Mouse (Mus musculus) neural tube, embryonic 12.5 days (tissue): ENCODE measurements around the gene Cd44. TPM values are rescaled to one million over a fixed set of nuclear protein-coding genes. Genes with fewer than 3 reads are reported as not detected.

Source experiments
- ATAC-seq: fragments of 200-750 bp; cut with Nextera tagmentation; 2 replicates; pipeline ENCODE4 v1.8.0; 2017; ENCODE audit warnings: low read depth, mild to moderate bottlenecking, moderate TSS enrichment, moderate library complexity; ENCODE audit not compliant: low FRiP score
- H3K27ac ChIP-seq: fragments of 300-500 bp; sonication (generic); 2 replicates; pipeline ENCODE4 v1.5.1; 2016
- H3K27me3 ChIP-seq: fragments of 300-500 bp; sonication (generic); replicated peaks from 2 replicates; pipeline ENCODE4 v1.6.1; 2016; ENCODE audit warnings: mild to moderate bottlenecking
- H3K36me3 ChIP-seq: fragments of 300-500 bp; sonication (generic); 2 replicates; pipeline ENCODE4 v1.6.1; 2016; ENCODE audit warnings: mild to moderate bottlenecking
- H3K4me1 ChIP-seq: fragments of 300-500 bp; sonication (generic); 2 replicates; pipeline ENCODE4 v1.6.1; 2016
- H3K4me2 ChIP-seq: fragments of 300-500 bp; sonication (generic); replicated peaks from 2 replicates; pipeline ENCODE4 v1.6.1; 2016; ENCODE audit warnings: mild to moderate bottlenecking
- H3K4me3 ChIP-seq: fragments of 300-500 bp; sonication (generic); 2 replicates; pipeline ENCODE4 v1.5.1; 2016
- H3K9ac ChIP-seq: fragments of 300-500 bp; sonication (generic); 2 replicates; pipeline ENCODE4 v1.6.1; 2016; ENCODE audit warnings: mild to moderate bottlenecking
- H3K9me3 ChIP-seq: fragments of 300-500 bp; sonication (generic); 2 replicates; pipeline ENCODE4 v1.6.1; 2016; ENCODE audit warnings: mild to moderate bottlenecking
- WGBS: fragments of 180-500 bp; shearing (Covaris S2); methylation state at CpG from one replicate; pipeline ENCODE4 v1.1.7; 2016; 5-methylcytosine and 5-hydroxymethylcytosine counted together
- polyA plus RNA-seq: library from polyadenylated mRNA; unstranded; fragments of >200 nt; fragmentation: Nextera tagmentation; extraction: Ambion mirVana; gene quantifications from 2 replicates; pipeline ENCODE4 v1.2.1, GENCODE M21; 2016

Gene Cd44
- polyA plus RNA-seq, 1 experiment from 2014 or later, result 4.2 TPM

DNA sequence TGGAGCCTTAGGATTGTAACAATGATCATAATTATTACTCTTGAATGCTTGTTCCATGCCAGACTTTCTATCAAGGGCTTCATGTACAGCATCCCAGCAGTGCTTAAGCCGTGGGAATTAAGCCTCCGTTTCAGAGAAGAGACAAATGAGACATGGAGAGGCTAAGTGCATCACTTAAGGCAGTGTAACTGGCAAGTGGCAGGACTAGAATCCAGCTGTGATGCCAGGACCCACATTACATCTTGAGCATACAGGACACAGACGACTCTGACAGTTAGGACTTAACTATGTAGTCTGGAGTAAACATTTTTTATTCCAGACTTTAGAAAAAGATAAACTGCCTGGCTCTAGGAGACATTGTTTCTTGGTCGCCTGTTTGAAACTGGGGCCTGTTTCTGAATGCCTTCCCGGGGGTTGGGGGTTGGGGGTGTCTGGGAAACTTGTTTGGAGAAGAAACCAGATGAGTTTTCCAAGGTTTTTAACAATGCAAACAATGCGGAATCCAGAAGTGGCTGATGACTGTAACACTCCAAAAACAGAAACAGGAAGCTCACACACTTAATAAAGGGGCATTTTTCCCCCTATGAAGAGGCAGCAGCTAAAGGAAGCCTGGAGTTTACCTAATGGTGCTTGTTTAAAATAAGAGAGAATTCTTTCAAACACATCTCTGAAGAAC is 18.7 kb downstream of the Cd44 start:
- Histone ChIP-seq H3K4me1 (no peaks in the 10 kb centered on the region), H3K9me3 (no peaks in the 10 kb centered on the region), H3K36me3 (no peaks in the 10 kb centered on the region), H3K4me3 (no peak overlapping the region), H3K27ac (no peak overlapping the region), H3K4me2 (no peak overlapping the region), H3K27me3 (no peaks in the 10 kb centered on the region), H3K9ac (no peak overlapping the region)
- no peak for ATAC-seq
- WGBS, result 65% methylated on average over 6 of the region's 6 CpGs

DNA sequence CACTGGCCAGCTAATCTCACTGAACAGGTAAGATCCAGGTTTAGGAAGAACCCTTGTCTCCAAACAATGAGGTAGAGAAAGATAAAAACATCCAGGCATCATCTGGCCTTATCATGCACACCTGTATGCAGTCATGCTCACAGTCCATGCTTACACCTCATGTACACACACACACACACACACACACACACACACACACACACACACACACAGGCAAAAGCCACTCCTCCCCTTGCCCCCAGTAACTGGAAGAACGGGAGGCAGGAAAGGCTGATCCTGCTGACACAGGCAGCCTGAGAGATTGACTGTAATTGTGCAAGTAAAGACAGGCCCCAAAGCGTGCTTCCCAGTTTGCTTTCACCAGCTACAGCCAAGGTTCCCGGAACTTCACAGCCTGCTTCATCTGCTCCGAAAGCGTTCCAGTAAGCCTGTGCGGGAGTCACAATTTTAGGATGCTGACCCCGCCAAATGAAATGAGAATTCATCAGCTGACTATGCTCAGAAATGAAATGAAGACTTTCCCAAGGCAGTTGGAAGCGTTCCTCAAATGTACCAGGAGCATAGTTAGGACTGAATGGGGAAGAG is 19.4 kb downstream of the Cd44 start:
- Histone ChIP-seq H3K9me3 (no peaks in the 10 kb centered on the region), H3K27me3 (no peaks in the 10 kb centered on the region), H3K4me2 (no peak overlapping the region), H3K9ac (no peak overlapping the region), H3K4me1 (no peaks in the 10 kb centered on the region), H3K4me3 (no peak overlapping the region), H3K27ac (no peak overlapping the region), H3K36me3 (no peaks in the 10 kb centered on the region)
- WGBS, result 78% methylated on average over 8 of the region's 8 CpGs
- ATAC-seq, result no peak

DNA sequence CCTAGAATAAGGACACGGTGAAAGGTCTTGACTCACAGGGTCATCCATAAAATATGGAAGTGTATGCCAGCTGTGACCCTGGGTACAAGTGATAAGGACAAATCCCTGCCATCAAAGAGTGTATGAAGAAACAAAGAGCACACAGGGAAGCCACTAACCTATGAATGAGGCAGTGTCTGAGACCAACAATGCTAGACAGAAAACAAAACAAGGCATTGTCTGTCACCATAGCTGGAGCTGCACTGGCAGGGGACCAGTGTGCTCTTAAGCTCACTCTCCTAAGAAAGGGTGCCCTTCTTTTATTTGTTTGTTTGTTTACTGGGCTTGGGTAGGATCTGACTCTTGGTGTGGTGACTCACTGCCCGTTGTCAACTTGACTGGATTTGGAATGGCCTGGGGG is 23.0 kb downstream of the Cd44 start:
- Histone ChIP-seq H3K27ac (no peak overlapping the region), H3K4me3 (no peak overlapping the region), H3K36me3 (no peaks in the 10 kb centered on the region), H3K27me3 (no peaks in the 10 kb centered on the region), H3K9ac (no peak overlapping the region), H3K4me2 (no peak overlapping the region), H3K4me1 (no peaks in the 10 kb centered on the region), H3K9me3 (no peaks in the 10 kb centered on the region)
- ATAC-seq, result no peak
- 60% methylated on average over 2 of the region's 2 CpGs for WGBS

DNA sequence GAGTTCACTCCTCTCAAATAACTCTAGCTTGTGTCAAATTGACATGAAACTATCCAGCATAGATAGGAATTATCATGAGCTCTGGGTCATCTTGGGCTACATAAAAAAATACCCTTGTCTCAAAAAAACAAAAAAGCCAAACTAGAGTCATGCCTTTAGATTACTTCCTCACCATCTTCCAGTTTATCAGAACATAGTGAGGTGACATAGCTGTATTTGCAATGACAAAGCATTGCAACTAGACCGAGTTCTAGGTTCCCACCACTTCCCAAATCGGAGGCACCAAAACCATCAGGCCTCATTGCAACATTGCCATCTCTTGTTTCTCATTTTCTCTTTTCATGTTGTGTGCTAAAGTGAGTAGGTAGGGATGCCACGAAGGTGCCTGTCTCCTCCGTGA is 24.0 kb downstream of the Cd44 start:
- no peak overlapping the region for H3K27ac ChIP-seq
- H3K9me3 ChIP-seq, result no peaks in the 10 kb centered on the region
- WGBS, result 92% methylated on average over 4 of the region's 4 CpGs
- no peak overlapping the region for H3K4me2 ChIP-seq
- no peak overlapping the region for H3K9ac ChIP-seq
- no peaks in the 10 kb centered on the region for H3K36me3 ChIP-seq
- no peak overlapping the region for H3K4me3 ChIP-seq
- no peaks in the 10 kb centered on the region for H3K27me3 ChIP-seq
- no peaks in the 10 kb centered on the region for H3K4me1 ChIP-seq
- ATAC-seq, result no peak

DNA sequence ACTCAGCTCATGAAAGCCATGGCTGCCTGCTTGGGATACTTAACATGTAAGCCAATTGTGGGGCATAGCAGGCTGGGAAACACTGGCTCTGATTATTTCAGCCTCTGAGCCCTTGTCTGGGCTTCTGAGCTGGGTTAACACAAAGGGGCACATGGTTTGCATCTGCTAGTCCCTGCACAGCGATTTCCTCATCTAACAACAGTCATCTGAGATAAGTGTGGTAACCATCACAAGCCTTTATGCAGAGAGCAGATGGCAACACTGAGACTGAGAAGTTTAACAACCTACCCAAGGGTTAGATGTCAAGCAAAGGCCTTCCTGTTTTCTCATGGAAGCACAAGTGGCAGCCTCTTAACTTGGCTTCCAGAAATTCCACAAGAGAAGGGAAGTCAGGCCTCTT is 25.3 kb downstream of the Cd44 start:
- Histone ChIP-seq H3K9me3 (no peaks in the 10 kb centered on the region), H3K27me3 (no peaks in the 10 kb centered on the region), H3K4me3 (no peak overlapping the region), H3K4me2 (no peak overlapping the region), H3K4me1 (no peaks in the 10 kb centered on the region), H3K27ac (no peak overlapping the region), H3K36me3 (no peaks in the 10 kb centered on the region), H3K9ac (no peak overlapping the region)
- 69% methylated on average over 1 of the region's 1 CpGs for WGBS
- ATAC-seq, result no peak

DNA sequence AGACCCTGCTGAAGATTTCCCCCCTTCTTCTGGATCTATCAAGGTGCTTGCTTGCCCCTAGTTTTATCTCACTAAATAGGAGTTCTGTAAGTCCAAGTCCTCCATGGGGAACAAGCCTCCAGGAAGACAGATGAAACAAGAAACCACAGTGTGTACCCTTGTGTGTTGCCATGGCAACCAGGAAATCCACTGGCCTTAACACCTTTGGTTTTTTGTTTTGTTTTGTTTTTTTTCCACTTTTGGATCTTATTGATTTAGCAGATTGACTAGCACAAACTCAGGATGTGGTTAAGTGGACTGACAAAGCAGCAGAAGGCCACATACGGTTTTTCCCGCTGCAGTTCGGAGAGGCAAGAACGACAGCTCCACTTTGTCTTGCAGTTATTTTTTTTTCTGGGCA is 27.6 kb downstream of the Cd44 start:
- ATAC-seq, result no peak
- H3K4me2 ChIP-seq, result no peak overlapping the region
- H3K4me3 ChIP-seq, result no peak overlapping the region
- no peak overlapping the region for H3K27ac ChIP-seq
- 61% methylated on average over 4 of the region's 4 CpGs for WGBS
- no peaks in the 10 kb centered on the region for H3K36me3 ChIP-seq
- H3K9me3 ChIP-seq, result no peaks in the 10 kb centered on the region
- H3K27me3 ChIP-seq, result no peaks in the 10 kb centered on the region
- H3K4me1 ChIP-seq, result no peaks in the 10 kb centered on the region
- H3K9ac ChIP-seq, result no peak overlapping the region

DNA sequence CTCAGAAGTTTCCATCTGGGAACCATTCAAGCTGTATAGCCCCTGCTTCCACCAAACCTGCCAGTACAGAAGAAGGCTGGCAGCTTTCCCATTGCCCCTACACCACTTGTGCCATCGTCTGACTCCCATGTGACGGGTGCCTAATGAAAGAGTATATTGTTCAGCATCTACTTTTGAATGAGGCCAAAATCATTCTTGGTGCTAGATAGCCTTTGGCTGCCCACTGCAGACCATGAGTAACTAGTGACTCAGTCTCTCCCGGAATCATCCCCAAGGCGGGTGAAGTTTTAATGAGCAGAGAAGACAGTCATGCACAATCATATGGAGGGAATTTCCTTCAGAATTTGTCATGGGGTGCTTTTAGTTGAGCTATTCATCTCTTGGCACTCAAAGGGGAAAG is 28.3 kb downstream of the Cd44 start:
- H3K36me3 ChIP-seq, result no peaks in the 10 kb centered on the region
- 90% methylated on average over 4 of the region's 4 CpGs for WGBS
- no peak overlapping the region for H3K4me3 ChIP-seq
- ATAC-seq, result no peak
- no peak overlapping the region for H3K27ac ChIP-seq
- no peaks in the 10 kb centered on the region for H3K4me1 ChIP-seq
- no peak overlapping the region for H3K4me2 ChIP-seq
- H3K9me3 ChIP-seq, result no peaks in the 10 kb centered on the region
- H3K9ac ChIP-seq, result no peak overlapping the region
- no peaks in the 10 kb centered on the region for H3K27me3 ChIP-seq

DNA sequence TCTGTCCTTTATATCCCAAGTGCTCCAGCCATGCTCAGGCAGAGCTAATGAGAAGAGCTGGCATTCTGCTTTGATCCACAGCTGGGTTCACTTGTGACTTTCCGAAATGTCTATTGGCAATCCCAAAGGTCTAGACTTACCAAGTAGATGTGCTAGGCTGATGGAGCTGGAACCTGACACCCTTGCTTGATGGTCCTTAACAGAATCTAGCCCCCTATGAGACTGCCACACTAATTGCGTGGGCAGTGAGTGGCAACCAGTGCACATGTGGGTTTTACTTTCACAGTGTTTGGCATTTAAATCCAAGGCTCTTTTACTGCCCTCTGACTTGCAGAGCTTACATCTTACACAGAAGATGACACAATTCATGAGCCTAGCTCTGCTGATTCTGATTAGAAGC is 29.0 kb downstream of the Cd44 start:
- Histone ChIP-seq H3K4me3 (no peak overlapping the region), H3K9ac (no peak overlapping the region), H3K36me3 (no peaks in the 10 kb centered on the region), H3K27me3 (no peaks in the 10 kb centered on the region), H3K27ac (no peak overlapping the region), H3K4me1 (no peaks in the 10 kb centered on the region), H3K9me3 (no peaks in the 10 kb centered on the region), H3K4me2 (no peak overlapping the region)
- WGBS, result 85% methylated on average over 2 of the region's 2 CpGs
- ATAC-seq, result no peak

DNA sequence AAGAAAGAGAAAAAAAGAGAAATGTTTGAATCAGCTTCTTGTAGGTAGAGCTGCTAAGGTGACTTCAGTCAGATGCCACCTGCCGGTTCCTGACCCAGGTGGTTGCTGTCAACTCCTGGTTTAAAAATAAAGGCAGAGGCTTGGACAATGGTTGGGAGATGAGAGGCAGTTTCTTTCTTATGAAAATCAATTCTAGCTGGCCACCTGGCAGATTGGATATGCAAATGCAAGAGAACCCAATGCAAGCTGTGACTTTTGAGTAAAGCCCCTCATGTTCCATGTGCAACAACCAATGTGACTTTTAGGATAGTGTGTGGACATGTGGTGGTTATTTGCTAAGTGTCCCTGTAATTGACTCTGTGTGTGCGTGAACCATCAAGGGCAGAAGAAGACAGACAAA is 33.0 kb downstream of the Cd44 start:
- Histone ChIP-seq H3K4me3 (no peak overlapping the region), H3K4me1 (no peaks in the 10 kb centered on the region), H3K27me3 (no peaks in the 10 kb centered on the region), H3K4me2 (no peak overlapping the region), H3K9ac (no peak overlapping the region), H3K27ac (no peak overlapping the region), H3K36me3 (no peaks in the 10 kb centered on the region), H3K9me3 (no peaks in the 10 kb centered on the region)
- 82% methylated on average over 2 of the region's 2 CpGs for WGBS
- no peak for ATAC-seq

DNA sequence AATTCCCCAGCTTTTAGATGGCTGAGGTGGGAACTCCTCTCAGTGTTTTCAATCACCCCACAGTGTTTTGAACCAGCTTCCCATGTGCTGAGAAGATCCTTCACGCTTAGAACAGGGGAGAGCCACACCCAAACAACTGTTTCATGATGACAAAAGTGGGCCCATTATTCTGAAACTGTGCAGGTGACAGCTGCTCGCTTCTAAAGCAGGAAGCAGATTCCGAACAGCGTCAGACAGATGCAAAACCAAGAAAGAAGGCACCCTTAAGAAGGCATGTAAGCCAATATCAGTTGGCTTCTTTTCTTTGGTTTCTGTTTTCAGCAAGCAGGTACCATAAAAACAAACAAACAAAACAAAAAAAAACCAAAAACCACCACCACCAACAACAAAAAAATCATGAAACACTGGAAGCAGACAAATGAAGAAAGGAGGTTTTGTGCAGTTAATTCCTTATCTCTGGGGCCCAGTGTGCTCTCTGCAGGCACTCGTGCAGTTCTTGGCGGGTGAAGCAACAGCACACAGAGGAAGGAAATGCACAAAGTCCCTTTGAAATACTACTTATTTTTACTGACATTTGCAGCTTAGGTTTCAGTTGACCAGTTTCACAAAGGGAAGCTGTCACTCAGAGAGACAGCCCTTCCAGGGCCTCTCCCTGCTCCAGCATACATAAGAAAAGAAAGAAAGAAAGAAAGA is 33.9 kb downstream of the Cd44 start:
- Histone ChIP-seq H3K4me2 (no peak overlapping the region), H3K9me3 (no peaks in the 10 kb centered on the region), H3K9ac (no peak overlapping the region), H3K4me1 (no peaks in the 10 kb centered on the region), H3K27me3 (no peaks in the 10 kb centered on the region), H3K36me3 (no peaks in the 10 kb centered on the region), H3K4me3 (no peak overlapping the region), H3K27ac (no peak overlapping the region)
- no peak for ATAC-seq
- WGBS, result 69% methylated on average over 6 of the region's 6 CpGs

DNA sequence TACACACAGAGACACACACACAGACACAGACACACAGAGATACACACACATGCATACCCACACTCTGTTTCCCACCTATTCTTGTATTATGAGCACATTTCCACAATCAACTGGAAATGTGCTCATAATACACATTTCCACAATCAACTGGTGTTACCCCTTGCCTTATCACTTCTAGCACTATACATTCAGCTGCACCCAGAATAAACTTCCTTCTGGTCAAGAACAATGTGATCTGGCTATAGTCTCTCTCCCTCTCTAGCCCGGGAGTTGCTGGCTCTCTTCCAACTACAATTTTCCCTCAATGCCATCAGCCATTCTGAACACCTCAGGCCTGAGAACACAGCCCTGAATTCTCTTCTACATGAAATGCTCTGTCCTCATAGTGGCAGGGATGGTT is 34.9 kb downstream of the Cd44 start:
- Histone ChIP-seq H3K4me1 (no peaks in the 10 kb centered on the region), H3K27ac (no peak overlapping the region), H3K27me3 (no peaks in the 10 kb centered on the region), H3K9me3 (no peaks in the 10 kb centered on the region), H3K36me3 (no peaks in the 10 kb centered on the region), H3K4me3 (no peak overlapping the region), H3K4me2 (no peak overlapping the region), H3K9ac (no peak overlapping the region)
- no peak for ATAC-seq
- WGBS, result 48% methylated on average over 1 of the region's 1 CpGs

DNA sequence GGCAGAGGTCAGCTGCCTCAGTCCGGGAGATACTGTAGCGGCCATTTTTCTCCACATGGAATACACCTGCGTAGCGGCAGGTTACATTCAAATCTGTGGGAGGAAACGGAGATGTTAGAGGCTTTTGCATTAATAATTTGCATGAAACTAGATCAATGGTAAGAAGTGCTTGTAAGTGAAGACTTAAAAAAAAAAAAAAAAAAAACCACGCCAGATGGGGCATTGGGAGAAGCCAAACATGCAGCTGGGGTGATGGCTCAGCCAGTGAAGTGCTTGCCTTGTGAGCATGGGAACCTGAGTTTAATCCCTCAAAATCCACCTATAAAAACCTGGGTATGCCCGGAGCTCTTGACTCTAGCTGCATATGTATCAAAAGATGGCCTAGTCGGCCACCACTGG is 36.1 kb downstream of the Cd44 start:
- H3K9me3 ChIP-seq, result no peaks in the 10 kb centered on the region
- H3K4me3 ChIP-seq, result no peak overlapping the region
- H3K27me3 ChIP-seq, result no peaks in the 10 kb centered on the region
- WGBS, result 91% methylated on average over 8 of the region's 8 CpGs
- no peaks in the 10 kb centered on the region for H3K36me3 ChIP-seq
- H3K9ac ChIP-seq, result no peak overlapping the region
- H3K4me1 ChIP-seq, result no peaks in the 10 kb centered on the region
- ATAC-seq, result no peak
- no peak overlapping the region for H3K27ac ChIP-seq
- no peak overlapping the region for H3K4me2 ChIP-seq
